Mouse (Mus musculus) cerebellum, adult 9-11 months (tissue): ENCODE results near the gene Catsper2.
"Not testable (repeated sequence)": the region's sequence is repeated elsewhere in the genome, so short reads cannot be mapped to it uniquely, and the experiment has no call there.

Source experiments
- DNase-seq: peaks from one replicate; pipeline ENCODE4 v3.0.0; 2022

Catsper2 gene

DNA sequence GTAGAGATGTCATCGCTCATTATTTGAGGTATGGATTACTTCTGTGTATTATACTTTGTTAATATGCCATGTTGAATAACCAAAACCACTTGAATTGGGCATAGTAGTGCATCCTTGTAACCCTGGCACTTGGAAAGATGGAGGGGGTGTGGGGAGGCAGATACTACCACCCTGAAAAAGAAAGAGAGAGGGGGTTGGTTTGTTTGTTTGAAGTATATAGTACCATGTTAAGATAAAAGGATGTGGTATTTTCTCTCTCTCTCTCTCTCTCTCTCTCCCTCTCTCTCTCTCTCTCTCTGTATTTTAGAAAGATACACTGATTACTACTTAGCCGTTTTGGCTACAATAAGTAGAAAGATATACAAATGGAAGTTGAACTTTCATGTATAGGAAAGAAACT is 12.3 kb upstream of the Catsper2 start:
- DNase-seq, result no peak

DNA sequence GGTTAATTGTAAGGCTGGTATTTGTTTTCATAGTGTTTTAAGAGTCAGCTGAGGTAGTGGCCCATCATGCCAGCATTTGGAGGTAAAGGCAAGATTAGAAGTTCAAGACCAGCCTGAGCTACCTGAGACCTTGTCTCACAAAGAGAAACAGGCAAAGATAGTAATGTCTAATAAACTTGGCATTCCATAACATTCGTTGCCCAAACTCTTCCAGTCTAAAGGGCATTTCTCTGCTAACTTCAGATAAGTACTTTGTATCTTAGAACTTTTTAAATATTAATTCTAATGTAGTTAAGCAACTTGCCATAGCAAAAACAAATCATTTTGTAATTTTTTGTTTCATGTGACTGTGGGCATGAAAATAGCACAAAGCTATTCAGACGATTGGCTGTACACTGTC is 9.6 kb upstream of the Catsper2 start:
- no peak for DNase-seq

DNA sequence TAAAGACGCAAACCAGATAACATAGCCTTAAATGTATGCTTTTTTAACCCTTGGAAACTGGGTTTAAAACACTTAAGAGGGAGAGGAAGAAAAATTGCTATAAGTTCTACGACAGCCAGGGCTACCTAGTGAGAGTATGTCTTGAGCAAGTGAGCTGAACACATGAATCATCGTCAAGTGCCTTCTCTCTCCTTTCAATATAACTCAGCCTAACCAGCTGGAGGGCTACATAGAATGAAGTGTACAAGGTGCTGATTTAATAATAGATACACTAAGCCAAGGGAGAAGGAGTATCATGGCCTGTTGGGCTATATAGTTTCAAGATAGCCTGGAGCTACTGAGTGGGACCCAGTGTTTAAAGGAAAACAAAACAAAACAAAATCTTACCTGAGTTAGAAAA is 4.9 kb upstream of the Catsper2 start:
- DNase-seq, result no peak

DNA sequence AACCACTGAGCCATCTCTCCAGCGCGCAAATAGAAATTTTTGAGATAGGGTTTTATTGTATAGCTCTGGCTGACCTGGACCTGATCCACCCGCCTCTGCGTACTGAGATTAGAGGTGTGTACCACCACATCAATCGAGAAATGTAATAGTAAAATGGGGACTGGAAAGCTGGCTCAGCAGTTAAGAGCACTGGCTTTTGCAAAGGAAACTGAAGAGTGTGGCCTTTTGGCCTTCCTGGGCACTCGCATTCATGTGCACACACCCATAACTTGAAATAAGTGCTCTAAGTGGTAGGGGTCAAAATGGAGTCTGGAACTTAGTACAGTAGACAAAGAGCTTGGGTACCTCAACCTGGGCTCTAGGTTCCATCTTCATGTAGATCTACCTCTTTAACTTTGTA is 2.8 kb upstream of the Catsper2 start:
- no peak for DNase-seq

DNA sequence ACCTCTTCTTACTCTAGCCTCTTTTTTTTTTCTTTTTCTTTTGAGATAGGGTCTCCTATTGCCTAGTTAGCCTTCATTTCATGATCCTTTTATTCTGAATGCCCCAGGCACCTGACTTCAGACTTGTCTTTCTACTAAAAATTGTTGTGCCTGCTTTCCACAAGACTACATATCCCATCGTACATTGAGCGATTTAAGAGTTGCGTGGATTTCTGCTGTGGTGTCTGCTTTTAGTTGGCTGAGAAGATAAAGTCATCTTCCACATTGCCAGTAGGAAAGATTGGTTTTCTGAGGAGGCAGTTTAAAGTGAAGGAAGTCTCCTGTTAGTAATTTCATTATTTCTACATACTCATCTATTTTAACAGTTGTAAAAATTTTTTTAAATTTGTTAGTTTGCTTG is 2.0 kb upstream of the Catsper2 start:
- DNase-seq, result no peak

DNA sequence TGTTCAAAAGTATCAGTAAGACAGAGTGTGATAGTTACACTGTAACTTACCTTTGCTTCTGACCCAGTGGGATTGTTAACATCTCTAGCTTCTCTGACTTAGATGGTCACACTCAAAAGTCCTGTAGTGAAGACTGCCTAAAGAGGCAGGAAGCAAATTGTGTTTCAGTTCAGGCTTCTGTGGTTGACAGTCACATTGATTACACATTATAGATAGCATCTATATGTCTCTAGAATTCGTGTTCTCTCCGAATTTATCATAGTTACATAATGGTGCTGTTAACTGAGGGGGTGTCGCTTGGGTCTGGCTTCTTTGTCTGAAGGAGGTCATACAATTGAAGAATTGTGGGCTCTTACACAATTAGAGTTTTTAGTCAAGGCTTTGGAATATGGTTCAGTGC is 1.5 kb upstream of the Catsper2 start:
- no peak for DNase-seq

DNA sequence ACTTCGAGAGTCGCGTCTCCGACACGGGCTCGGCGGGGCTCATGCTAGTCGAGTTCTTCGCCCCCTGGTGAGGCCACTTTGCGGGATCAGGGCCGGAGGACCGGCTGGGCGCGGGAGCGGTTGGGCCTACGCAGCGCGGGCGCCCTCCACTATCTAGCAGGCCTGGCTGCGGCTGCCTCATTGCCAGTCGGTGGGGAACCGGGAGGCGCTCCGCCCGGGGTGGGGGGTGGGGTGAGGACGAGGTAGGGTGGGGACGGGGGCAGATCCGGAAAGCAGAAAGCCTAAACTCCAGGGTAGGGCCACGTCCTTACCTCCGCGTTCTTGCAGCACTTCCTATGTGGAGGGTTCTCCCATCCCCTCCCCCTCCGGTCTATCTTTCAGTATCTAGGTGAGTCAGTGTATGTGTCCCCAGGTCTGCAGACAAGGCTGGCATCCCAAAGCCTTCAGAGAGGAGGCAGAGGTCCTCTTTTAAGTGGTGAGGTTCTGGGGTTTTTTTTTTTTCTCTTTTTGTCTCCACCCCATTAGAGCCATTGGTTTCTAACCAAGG is 620 bp upstream of the Catsper2 start:
- DNase-seq, result peak; percentile 51

DNA sequence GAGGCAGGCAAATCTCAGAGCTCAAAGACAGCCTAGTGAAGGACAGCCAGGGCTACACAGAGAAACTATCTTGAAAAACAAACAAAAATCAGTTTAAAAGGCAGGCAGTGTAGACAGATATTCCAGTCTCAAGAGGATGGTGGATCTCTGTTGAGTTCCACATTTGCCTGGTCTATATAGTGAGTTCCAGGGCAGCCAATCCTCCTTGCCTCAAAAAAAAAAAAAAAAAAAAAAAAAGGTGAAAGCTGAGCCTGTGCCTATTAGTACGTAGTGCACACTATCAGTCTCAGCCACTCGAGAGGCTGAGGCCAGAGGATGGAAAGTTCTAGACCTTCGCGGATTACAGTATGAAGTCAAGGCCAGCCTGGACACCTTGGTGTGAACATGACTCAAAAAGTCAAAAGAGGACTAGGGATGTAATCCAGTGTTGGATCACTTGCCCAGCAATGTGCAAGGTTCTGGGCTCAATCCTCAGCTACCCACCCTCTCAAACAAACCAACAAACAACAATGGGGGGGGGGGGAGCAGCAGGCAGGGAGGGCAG is 677 bp downstream of the Catsper2 start:
- no peak for DNase-seq

DNA sequence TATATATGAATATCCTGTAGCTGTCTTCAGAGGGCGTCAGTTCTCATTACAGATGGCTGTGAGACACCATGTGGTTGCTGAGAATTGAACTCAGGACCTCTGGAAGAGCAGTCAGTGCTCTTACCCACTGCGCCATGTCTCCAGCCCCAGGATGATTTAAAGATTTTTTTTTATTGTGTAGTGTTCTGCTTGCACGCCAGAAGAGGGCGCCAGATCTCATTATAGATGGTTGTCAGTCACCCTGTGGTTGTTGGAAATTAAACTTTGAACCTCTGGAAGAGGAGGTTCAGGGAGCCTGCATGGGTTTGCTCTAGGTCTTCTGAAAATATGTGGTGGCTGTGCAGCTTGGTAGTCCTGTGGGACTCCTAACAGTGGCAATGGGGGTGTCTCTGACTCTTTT is 5.4 kb downstream of the Catsper2 start:
- DNase-seq, result no peak

DNA sequence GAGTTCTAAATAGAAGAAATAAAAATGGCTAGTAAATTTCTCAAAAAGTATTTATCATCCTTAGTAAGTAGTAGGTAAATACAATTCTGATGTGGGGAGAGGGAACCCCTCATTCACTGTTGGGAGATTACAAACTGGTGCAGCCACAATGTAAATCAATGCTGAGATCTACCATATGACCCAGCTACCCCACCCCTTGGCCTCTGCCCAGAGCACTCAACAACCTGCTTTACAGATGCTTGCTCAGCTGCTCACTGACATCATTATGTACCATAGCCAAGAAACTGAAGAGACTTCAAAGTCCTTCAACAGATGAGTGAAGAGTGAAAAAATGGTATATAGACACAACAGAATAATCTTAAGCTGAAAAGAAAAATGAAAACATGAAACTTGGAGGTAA is 10.3 kb downstream of the Catsper2 start:
- DNase-seq, result no peak

DNA sequence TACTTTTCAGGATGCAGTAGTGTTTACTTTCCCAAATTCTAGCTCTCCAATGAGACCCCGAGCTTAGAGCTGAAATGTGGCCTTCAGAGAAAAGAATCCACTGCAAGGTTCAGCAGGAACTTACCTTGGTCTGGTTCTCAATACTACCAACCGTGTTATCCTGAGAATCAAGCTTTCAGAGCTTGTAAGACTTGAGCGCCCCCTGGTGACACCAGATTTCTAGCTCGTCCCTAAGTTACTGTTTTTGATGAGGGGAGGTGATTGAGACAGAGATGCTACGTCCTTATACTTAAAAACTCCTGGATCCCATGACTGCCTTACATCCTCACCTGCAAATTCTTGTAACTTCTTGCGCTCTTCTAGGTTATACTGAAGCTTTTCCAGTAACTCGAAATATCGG is 17.0 kb downstream of the Catsper2 start:
- DNase-seq, result peak; percentile 75

DNA sequence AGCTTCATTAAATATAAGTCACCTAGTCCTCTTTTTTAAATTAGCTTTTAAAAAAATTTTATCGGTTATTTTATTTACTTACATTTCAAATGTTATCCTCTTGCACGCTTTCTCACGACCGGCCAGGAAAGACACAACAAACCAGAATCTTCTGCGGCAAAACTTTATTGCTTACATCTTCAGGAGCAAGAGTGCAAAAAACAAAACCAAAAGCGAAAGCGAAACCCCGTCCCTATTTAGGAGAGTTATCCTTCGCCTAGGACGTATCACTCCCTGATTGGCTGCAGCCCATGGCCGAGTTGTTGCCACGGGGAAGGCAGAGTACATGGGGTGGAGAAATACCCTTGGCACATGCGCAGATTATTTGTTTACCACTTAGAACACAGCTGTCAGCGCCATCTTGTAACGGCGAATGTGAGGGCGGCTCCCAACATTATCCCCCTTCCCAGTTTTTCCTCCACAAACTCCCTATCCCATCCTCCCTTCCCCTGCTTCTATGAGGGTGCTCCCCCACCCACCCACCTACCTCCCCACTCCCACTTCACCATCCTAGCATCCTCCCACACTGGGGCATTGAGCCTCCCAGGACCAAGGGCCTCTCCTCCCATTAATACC is 26.5 kb downstream of the Catsper2 start, which contains the start of gene Strc:
TSS of gene Strc (minus strand) at position 208 of the 615 bp plus-strand sequence.
- not testable (repeated sequence) for DNase-seq

DNA sequence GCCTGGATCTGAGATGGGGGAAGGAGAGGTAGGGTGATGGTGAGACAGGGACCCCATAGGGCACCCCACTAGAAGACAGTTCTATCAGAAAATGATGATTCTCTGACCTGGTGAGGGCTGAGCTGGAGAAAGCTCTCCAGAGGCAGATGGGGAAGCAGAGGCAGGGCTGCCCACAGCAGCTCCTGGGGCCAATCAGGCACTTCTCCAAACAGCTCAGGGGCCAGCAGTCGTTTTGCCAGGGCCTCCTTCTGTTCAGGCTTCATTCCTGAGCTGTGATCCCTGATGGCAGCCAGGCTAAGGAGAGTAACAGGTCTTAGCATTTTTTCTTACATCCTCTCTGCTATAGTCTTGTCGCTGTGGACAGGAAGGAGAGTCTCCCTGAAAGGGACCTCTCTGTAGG is 38.8 kb downstream of the Catsper2 start:
- DNase-seq, result no peak

DNA sequence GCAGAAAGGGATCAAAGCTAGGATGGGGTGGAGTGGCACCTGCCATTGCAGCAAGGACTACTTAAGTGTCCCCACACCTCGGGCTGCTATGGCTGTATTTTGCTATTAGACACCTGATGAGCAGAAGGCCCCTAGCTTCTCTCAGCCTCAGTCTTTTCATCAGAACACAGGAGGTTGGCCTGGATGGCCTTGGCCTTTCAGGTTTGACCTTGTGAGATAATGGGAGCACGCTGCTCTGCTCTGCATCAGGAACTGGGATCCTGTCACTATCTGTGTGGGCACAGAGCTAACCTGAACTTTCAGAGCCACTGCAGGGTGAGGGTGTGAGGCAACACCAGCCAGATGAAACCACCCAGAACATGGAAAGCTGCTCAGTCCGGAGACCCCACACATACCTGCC is 41.3 kb downstream of the Catsper2 start:
- DNase-seq, result no peak

DNA sequence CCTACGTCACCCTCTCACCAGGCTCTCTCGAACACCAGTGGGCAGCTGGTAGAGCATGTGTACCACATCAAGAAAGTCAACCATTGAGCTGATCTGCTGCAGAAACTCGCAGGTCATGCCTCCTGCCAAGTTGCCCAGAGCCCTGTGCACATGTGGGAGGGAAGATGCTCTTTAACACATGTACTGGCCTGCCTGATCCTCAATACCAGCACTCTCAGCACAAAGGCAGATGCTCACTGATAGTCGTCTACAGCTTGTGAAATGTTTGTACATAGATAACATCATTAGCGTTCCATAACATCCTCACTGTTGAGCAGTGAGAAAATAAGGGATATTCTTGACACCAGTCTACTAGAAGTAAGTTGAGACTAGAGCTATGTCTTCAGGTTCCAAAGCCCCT is 42.7 kb downstream of the Catsper2 start:
- DNase-seq, result no peak

DNA sequence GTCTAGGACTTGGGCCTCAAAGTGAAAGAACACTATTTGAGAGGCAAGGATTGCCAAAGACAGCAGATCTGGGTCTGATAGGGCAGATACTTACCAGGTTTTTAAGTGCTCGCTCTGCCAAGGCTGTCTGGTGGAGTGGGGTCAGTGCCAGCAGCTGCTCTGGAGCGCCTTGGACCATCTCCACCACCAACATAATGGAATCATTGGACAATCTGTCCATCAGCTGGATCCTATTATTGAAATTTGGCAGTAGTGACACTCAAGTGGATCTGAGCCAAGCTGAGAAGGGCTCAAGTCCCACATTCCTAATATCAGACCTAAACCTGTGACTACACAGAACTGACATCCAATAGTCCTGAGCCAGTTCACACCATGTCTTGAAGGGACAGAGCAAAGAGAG is 44.8 kb downstream of the Catsper2 start:
- peak; percentile 67 for DNase-seq

DNA sequence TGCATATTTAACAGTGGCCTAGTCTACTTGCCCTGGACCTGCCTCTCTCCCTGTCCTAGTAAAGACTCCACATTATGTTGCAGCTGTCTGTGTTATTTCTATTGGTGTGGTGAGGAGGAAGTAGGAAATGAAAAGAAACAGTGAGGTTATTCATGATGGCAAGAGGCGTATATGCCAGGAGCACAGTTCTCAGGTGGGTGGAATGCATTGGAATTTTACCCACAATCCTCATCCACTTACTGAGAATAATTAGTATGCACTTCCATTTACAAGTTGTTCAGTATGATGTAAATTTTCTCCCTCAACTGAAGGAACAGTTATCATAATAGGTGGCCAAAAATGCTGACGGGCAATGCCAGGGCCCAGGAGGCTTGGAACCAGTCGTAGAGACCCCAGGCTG is 49.9 kb downstream of the Catsper2 start:
- DNase-seq, result no peak

DNA sequence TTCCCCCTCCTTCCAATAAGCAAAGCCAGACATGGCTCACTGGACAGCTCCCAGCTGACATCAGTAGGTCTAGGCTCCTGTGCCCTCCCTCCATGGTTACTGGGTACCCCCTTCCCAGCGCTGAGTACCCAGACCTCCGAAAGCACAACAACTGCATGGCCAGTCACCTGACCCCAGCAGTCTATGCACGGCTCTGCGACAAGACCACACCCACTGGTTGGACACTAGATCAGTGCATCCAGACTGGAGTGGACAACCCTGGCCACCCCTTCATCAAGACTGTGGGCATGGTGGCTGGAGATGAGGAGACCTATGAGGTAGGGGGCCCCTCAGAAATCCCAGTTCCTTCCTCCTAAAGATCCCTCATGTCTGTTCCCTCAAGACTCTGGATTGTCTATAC is 54.1 kb downstream of the Catsper2 start:
- peak; percentile 64 for DNase-seq

DNA sequence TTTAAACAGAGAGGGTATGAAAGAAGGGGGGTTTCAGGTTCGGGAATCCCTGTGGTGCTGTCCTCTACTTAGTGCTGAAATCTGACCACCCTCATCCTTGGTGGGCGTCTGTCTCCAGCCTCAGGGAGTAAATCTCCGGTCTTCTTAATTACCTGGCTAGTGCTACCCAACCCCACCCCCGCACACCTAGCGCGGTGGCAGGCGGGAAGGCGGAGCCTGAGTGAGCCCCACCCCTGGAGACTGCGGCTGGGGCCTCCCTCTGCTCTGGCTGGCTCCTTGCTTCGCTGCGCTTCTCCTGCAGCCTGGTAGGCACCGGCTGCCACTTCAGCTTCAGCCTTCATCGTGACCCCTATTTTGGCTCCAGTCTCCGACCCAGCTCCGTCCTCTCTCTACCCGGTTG is 55.2 kb downstream of the Catsper2 start:
- peak; percentile 96 for DNase-seq

DNA sequence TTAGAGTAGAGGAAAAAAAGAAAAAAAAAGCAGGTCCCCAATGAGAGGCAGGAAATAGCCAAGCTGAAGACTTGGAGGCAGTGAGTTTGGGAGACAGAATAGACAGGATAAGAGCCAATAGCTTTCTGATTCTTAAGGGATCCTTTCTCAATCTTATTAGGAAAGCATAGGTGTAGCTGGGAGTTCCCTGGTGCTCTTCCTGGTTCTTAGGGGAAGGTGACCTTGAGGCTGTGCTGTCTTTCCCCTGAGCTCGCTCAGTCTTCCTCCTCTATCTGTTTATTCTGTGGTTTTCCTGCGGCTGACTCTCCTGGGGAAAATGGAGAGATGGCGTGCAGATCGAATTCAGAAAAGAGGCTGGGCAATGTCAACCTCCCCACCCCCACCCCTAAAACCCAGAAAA is 55.6 kb downstream of the Catsper2 start:
- DNase-seq, result no peak

DNA sequence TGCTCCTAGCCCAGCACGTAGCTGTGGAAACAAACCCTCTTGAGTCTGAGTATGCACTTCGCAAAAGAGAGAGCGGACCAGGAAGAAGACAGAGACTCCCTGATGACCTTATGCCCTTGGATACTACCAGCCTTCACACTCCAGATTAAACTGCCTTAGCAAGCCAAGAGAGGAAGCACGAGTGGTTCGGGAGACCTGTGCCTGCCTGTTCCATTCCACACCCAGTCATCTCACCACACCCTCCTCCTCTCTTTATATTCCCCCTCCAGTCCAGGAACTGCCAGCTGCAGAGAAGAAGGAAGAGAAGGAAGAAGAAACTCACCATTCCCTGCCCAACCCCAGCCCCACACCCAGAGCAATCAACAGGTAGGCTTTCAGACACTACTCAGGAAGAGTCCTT is 56.1 kb downstream of the Catsper2 start, which contains the start of gene Ckmt1:
TSS of gene Ckmt1 (plus strand) at position 221 of the 400 bp plus-strand sequence.
- peak; percentile 43 for DNase-seq

DNA sequence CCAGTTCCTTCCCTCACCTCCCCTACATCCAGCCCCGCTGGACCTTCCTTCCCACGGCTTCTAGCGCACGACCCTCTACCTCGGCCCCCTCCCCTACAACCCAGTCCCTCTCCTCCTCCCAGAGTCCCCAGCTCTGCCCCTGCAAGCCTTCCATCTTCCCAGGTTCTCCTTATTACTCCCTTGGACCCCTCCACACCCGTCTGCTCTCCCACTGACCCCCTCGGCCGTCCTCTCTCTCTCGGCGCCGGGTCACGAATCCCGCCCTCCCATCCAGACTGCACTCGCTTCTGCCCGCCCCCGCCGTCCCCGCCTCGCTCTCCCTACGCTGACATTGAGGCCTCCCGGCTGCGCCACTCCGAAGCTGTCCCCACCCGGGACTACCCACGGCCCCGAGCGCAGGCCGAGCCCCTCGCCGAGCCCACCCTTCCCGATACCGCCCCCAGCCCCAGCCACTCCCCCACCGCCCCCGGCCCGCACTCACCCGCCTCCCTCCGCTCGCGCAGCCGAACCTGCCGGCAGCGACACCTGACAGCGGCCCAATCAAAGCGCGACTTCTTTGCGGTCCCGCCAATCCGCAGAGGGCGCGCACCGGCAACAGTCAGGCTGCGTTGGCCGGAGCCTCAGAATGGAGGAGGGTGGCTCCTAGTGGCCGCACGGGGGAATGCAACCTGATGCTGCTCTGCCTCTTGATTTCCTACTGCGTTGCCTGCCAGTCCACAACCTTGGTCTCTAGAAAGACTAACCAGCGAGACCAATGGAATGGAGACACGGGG is 58.6 kb downstream of the Catsper2 start, which contains the start of gene Ppip5k1:
TSS of gene Ppip5k1 (minus strand) at position 577 of the 773 bp plus-strand sequence.
- peak; percentile 97 for DNase-seq

DNA sequence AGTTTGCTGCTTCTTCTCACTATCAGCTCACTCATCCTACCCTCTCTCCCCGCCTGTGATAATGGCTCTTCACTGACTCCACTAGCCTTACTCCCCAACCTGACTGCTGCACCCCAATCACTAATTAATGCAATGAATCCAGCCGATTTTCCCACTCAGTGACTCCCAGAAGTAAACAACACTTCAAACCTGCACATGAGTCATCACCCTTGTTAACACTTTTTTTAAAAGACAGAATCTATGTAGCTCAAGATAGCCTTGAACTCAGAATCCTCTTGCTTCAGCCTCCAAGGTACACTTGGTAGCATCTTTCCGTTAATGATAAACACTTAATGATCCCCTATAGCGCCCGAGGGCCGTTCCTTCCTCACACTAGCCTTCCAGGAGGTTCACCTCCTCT is 59.2 kb downstream of the Catsper2 start:
- no peak for DNase-seq

DNA sequence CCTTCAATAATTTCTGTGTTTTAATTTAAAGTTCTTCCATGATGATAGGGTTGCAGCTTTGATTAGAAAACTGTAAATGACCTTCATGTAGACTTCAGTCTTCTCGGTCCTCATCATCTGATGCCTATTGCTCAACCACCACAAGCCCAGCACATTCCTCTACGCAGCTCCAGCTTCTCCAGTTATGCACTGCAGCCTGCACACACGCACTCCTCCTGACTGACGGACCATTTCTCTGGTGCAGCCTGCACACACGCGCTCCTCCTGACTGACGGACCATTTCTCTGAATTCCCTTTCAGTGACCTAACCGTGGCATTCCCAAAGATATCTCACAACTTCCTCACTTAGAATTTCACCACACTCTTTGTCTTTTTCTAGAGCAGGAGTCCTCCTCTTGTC is 60.4 kb downstream of the Catsper2 start:
- DNase-seq, result no peak
